Mouse (Mus musculus): ENCODE measurements around the gene Olfr58. TPM values are rescaled to one million over a fixed set of nuclear protein-coding genes. Genes with fewer than 3 reads are reported as not detected.

Olfr58 gene
- polyA plus RNA-seq (2014; fragmentation: Illumina TruSeq; extraction: RNeasy Lipid Tissue Mini Kit (QIAGEN cat#74804); ENCODE audit: insufficient read depth, low read depth, low replicate concordance), result not detected

DNA sequence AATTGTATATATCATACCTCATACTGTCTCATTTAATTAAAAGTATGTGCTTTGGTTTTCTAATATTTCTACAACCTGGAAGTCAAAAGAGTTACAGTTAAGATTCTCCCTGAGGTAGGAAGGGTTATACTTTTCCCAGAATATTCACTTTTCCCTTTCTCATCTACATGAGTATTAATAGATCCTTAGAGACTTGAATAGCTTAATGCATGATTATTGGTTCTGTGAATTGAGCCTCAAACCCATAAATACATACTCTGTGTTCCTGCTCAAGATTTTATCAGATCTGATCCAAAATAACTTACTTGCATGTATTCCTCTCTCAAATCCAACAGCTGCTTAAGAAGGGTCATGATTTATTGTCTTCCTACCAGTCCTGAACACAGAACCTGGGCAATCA lies at the start of gene Olfr58:
Gene Olfr58 (plus strand): TSS at position 301 of the 400 bp plus-strand sequence.

DNA sequence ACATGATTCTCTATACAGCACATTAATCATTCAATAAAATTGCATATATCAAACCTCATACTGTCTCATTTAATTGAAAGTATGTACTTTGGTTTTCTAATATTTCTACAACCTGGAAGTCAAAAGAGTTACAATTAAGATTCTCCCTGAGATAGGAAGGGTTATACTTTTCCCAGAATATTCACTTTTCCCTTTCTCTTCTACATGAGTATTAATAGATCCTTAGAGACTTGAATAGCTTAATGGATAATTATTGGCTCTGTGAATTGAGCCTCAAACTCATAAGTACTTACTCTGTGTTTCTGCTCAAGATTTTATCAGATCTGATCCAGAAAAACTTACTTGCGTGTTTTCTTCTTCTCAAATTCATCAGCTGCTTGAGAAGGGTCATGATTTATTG lies 24.5 kb downstream of the Olfr58 start, which contains the start of gene Olfr859:
Gene Olfr859 (plus strand): TSS at position 301 of the 400 bp plus-strand sequence.

Other genes starting within 250 kb of the Olfr58 start
- not detected for gene Olfr853, start 239.2 kb upstream of the Olfr58 start, polyA plus RNA-seq (2014; fragmentation: Illumina TruSeq; extraction: RNeasy Lipid Tissue Mini Kit (QIAGEN cat#74804); ENCODE audit: insufficient read depth, low read depth, low replicate concordance)
- not detected for gene Olfr854, start 212.9 kb upstream of the Olfr58 start, polyA plus RNA-seq (2014; fragmentation: Illumina TruSeq; extraction: RNeasy Lipid Tissue Mini Kit (QIAGEN cat#74804); ENCODE audit: insufficient read depth, low read depth, low replicate concordance)
- gene Olfr855, start 197.7 kb upstream of the Olfr58 start, polyA plus RNA-seq (2014; fragmentation: Illumina TruSeq; extraction: RNeasy Lipid Tissue Mini Kit (QIAGEN cat#74804); ENCODE audit: insufficient read depth, low read depth, low replicate concordance), result not detected
- gene Zfp317, start 158.2 kb upstream of the Olfr58 start, polyA plus RNA-seq (2014; fragmentation: Illumina TruSeq; extraction: RNeasy Lipid Tissue Mini Kit (QIAGEN cat#74804); ENCODE audit: insufficient read depth, low read depth, low replicate concordance), result 7.1 TPM
- gene Olfr857, start 70.8 kb upstream of the Olfr58 start, polyA plus RNA-seq (2014; fragmentation: Illumina TruSeq; extraction: RNeasy Lipid Tissue Mini Kit (QIAGEN cat#74804); ENCODE audit: insufficient read depth, low read depth, low replicate concordance), result not detected
- not detected for gene Olfr859, start 24.6 kb downstream of the Olfr58 start, polyA plus RNA-seq (2014; fragmentation: Illumina TruSeq; extraction: RNeasy Lipid Tissue Mini Kit (QIAGEN cat#74804); ENCODE audit: insufficient read depth, low read depth, low replicate concordance)
- not detected for gene Olfr860, start 69.5 kb downstream of the Olfr58 start, polyA plus RNA-seq (2014; fragmentation: Illumina TruSeq; extraction: RNeasy Lipid Tissue Mini Kit (QIAGEN cat#74804); ENCODE audit: insufficient read depth, low read depth, low replicate concordance)
- gene Olfr862, start 107.7 kb downstream of the Olfr58 start, polyA plus RNA-seq (2014; fragmentation: Illumina TruSeq; extraction: RNeasy Lipid Tissue Mini Kit (QIAGEN cat#74804); ENCODE audit: insufficient read depth, low read depth, low replicate concordance), result not detected
- gene Olfr77, start 136.6 kb downstream of the Olfr58 start, polyA plus RNA-seq (2014; fragmentation: Illumina TruSeq; extraction: RNeasy Lipid Tissue Mini Kit (QIAGEN cat#74804); ENCODE audit: insufficient read depth, low read depth, low replicate concordance), result not detected
- not detected for gene Olfr866, start 247.8 kb downstream of the Olfr58 start, polyA plus RNA-seq (2014; fragmentation: Illumina TruSeq; extraction: RNeasy Lipid Tissue Mini Kit (QIAGEN cat#74804); ENCODE audit: insufficient read depth, low read depth, low replicate concordance)